Mouse (Mus musculus) heart, embryonic 16.5 days (tissue): ENCODE results near the gene Tamm41. TPM values are rescaled to one million over a fixed set of nuclear protein-coding genes. Genes with fewer than 3 reads are reported as not detected.

Source experiments
- ATAC-seq: fragments of 200-750 bp; cut with Nextera tagmentation; replicated peaks from 2 replicates; pipeline ENCODE4 v1.8.0; 2017; ENCODE audit warnings: moderate number of reproducible peaks; ENCODE audit not compliant: insufficient read depth, low FRiP score; ENCODE audit errors: extremely low read depth
- H3K27ac ChIP-seq: fragments of 300-500 bp; sonication (generic); 2 replicates; pipeline ENCODE4 v1.5.1; 2014; ENCODE audit warnings: mild to moderate bottlenecking, low read length, control low read depth, moderate library complexity
- H3K27me3 ChIP-seq: fragments of 300-500 bp; sonication (generic); 2 replicates; pipeline ENCODE4 v1.6.1; 2014; ENCODE audit warnings: low read length, mixed read lengths; ENCODE audit not compliant: control insufficient read depth, insufficient read depth
- H3K36me3 ChIP-seq: fragments of 300-500 bp; sonication (generic); 2 replicates; pipeline ENCODE4 v1.6.1; 2014; ENCODE audit not compliant: control insufficient read depth, insufficient read depth
- H3K4me1 ChIP-seq: fragments of 300-500 bp; sonication (generic); 2 replicates; pipeline ENCODE4 v1.6.1; 2014; ENCODE audit warnings: low read length, mixed read lengths; ENCODE audit not compliant: control insufficient read depth, insufficient read depth
- H3K4me2 ChIP-seq: fragments of 300-500 bp; sonication (generic); 2 replicates; pipeline ENCODE4 v1.6.1; 2014; ENCODE audit warnings: low read depth, mild to moderate bottlenecking, control low read depth, low read length
- H3K4me3 ChIP-seq: fragments of 300-500 bp; sonication (generic); 2 replicates; pipeline ENCODE4 v1.5.1; 2014; ENCODE audit warnings: mild to moderate bottlenecking, control low read depth, low read length
- H3K9ac ChIP-seq: fragments of 300-500 bp; sonication (generic); 2 replicates; pipeline ENCODE4 v1.6.1; 2014; ENCODE audit warnings: low read length, control low read depth
- H3K9me3 ChIP-seq: fragments of 300-500 bp; sonication (generic); replicated peaks from 2 replicates; pipeline ENCODE4 v1.6.1; 2016; ENCODE audit warnings: low read length; ENCODE audit not compliant: control insufficient read depth
- WGBS: fragments of 180-500 bp; shearing (Covaris S2); extraction: QIAGEN DNeasy Blood & Tissue Kit; methylation state at CpG from one replicate; pipeline ENCODE4 v1.1.7; 2014; 5-methylcytosine and 5-hydroxymethylcytosine counted together
- polyA plus RNA-seq: library from polyadenylated mRNA; unstranded; fragments of >200 nt; fragmentation: Nextera tagmentation; extraction: Ambion mirVana; gene quantifications from 2 replicates; pipeline ENCODE4 v1.2.1, GENCODE M21; 2015

Gene Tamm41
- 33.2 and 36.5 TPM in 2 replicates for polyA plus RNA-seq

DNA sequence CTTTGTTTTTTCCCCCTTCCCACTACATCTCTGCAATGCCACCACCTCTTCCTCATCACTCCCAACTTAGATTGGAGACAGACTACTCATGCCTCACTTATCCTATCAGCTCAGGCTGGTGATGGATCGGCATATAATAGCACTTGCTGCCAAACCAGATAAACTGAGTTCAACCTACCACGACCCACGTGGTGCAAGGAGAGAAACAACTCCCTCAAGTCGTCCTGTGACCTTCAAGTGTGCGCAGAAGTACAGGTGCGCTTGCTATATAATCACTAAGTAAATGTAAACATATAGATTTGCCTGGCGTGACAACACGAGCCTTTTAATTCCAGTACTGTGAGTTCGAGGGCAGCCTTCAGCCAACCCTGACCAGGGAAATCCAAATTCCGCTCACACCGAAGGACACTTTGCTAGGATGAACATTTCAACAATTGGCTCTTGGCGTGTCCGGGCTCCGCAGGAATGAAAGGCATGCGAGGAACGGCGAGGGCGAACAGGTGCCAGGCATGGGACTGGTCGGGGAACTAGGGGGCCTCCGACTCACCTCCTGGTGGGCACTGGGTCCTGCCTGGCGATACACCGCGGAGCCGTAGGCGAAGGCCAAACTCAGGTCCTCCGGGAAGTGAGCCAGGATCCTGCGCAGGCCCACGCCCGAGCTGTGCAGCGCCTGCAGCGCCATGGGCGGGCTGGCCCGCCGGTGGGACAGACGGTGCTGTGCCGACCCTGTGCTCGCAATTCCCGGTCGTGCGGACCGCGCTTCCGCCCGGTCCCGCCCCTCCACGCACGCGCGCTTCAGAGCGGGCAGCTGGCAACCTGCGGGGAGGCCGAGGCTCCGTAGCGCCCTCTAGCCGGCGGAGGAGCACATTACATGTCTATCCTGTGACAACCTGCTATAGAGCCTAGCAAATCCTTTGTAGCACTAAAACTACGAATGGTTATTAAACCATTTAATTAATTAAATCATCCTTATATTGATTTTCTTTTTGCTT lies at the start of gene Tamm41:
Gene Tamm41 (minus strand): TSS at position 774 of the 992 bp plus-strand sequence.
- H3K27ac ChIP-seq, result peak within 1 kb of the TSS; percentile 48; the same call in 1 of the 2 replicates
- no peaks in the 10 kb centered on the region for H3K9me3 ChIP-seq
- peak; percentile 93 for ATAC-seq
- peak within 1 kb of the TSS; percentile 93 for H3K9ac ChIP-seq
- peaks cover 10% of the 10 kb centered on the region for H3K36me3 ChIP-seq
- WGBS, result 2% methylated on average over 57 of the region's 57 CpGs
- peak within 1 kb of the TSS; percentile 79 for H3K4me2 ChIP-seq
- H3K27me3 ChIP-seq, result no peaks in the 10 kb centered on the region
- H3K4me1 ChIP-seq, result peaks cover 7% of the 10 kb centered on the region
- peak within 1 kb of the TSS; percentile 99 for H3K4me3 ChIP-seq

- H3K4me1 ChIP-seq, result no peaks in the 10 kb centered on the region
- H3K36me3 ChIP-seq, result no peaks in the 10 kb centered on the region
- no peaks in the 10 kb centered on the region for H3K27me3 ChIP-seq
- 56% methylated on average over 9 of the region's 9 CpGs for WGBS
- no peak overlapping the region for H3K4me2 ChIP-seq
- no peak overlapping the region for H3K9ac ChIP-seq
- H3K27ac ChIP-seq, result no peak overlapping the region
- no peak for ATAC-seq
- H3K9me3 ChIP-seq, result no peaks in the 10 kb centered on the region
- no peak overlapping the region for H3K4me3 ChIP-seq
Observed at GRCm38 (mm10) chr6:115085274-115085841, 47.7 kb upstream of the Tamm41 start.

- no peaks in the 10 kb centered on the region for H3K9me3 ChIP-seq
- H3K4me3 ChIP-seq, result no peak overlapping the region
- H3K4me2 ChIP-seq, result no peak overlapping the region
- no peaks in the 10 kb centered on the region for H3K4me1 ChIP-seq
- WGBS, result 44% methylated on average over 9 of the region's 9 CpGs
- ATAC-seq, result no peak
- no peak overlapping the region for H3K27ac ChIP-seq
- H3K36me3 ChIP-seq, result no peaks in the 10 kb centered on the region
- H3K9ac ChIP-seq, result no peak overlapping the region
- H3K27me3 ChIP-seq, result no peaks in the 10 kb centered on the region
Observed at GRCm38 (mm10) chr6:115076781-115077575, 39.3 kb upstream of the Tamm41 start.

DNA sequence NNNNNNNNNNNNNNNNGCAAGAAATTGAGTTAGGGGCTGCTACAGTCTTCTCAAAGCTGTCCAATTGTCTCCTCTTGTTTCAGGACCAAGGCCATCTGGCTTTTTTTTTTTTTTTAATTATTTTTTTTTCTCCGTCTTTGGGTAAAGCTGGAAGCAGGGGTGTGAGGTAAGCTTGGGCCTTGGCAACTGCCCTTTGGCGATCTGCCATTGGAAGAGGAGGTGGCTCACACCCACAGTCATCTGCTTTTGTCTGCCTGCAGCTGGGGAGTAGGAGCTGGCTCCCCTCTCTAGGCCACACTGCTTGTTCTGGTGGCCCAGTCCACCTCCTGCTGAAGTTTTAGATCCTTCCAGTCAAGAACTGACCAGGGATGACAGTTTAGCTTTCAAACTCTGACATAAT lies 34.3 kb upstream of the Tamm41 start:
- Histone ChIP-seq H3K4me2 (no peak overlapping the region), H3K36me3 (no peaks in the 10 kb centered on the region), H3K9me3 (no peaks in the 10 kb centered on the region), H3K9ac (no peak overlapping the region), H3K4me1 (no peaks in the 10 kb centered on the region), H3K27ac (no peak overlapping the region), H3K4me3 (no peak overlapping the region), H3K27me3 (no peaks in the 10 kb centered on the region)
- 79% methylated on average over 2 of the region's 2 CpGs for WGBS
- no peak for ATAC-seq

- no peak for ATAC-seq
- Histone ChIP-seq H3K9me3 (no peaks in the 10 kb centered on the region), H3K4me3 (no peak overlapping the region), H3K27ac (no peak overlapping the region), H3K36me3 (no peaks in the 10 kb centered on the region), H3K27me3 (no peaks in the 10 kb centered on the region; the same call in 1 of the 2 replicates), H3K9ac (no peak overlapping the region), H3K4me2 (no peak overlapping the region), H3K4me1 (no peaks in the 10 kb centered on the region)
- WGBS, result 40% methylated on average over 13 of the region's 13 CpGs
Observed at GRCm38 (mm10) chr6:115065411-115066241, 27.9 kb upstream of the Tamm41 start.

GRCm38 (mm10) chr6:115062605-115063350 lies 25.1 kb upstream of the Tamm41 start:
- Histone ChIP-seq H3K9ac (no peak overlapping the region), H3K27me3 (no peaks in the 10 kb centered on the region; the same call in 1 of the 2 replicates), H3K36me3 (no peaks in the 10 kb centered on the region), H3K4me2 (no peak overlapping the region), H3K4me3 (no peak overlapping the region), H3K27ac (no peak overlapping the region), H3K9me3 (no peaks in the 10 kb centered on the region), H3K4me1 (no peaks in the 10 kb centered on the region; the same call in 1 of the 2 replicates)
- 70% methylated on average over 5 of the region's 5 CpGs for WGBS
- ATAC-seq, result no peak

DNA sequence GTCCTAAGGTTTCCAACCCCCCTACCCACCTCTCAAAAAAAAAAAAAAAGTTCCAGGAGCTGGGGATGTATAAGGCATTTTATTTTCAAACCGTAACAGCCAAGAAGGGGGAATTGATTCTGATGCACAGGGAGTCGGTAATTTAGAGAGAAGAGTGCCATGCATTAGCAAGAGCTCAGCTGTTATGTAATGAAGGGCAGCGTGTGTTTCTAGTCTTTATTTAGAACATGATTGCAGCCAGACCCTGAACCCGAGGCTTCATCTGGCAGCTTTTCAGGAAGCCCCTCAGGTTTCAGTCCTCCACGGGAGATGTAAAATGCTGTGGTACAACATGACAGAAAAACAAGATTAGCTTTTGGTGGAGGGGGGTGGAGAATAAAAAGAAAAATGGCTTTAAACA lies 21.6 kb upstream of the Tamm41 start:
- 32% methylated on average over 5 of the region's 5 CpGs for WGBS
- Histone ChIP-seq H3K27ac (no peak overlapping the region), H3K4me1 (no peaks in the 10 kb centered on the region; the same call in 1 of the 2 replicates), H3K27me3 (no peaks in the 10 kb centered on the region; the same call in 1 of the 2 replicates), H3K4me2 (no peak overlapping the region), H3K9me3 (no peaks in the 10 kb centered on the region), H3K4me3 (no peak overlapping the region), H3K36me3 (no peaks in the 10 kb centered on the region), H3K9ac (no peak overlapping the region)
- no peak for ATAC-seq

GRCm38 (mm10) chr6:115056699-115057098 lies 19.0 kb upstream of the Tamm41 start:
- Histone ChIP-seq H3K4me3 (no peak overlapping the region), H3K4me2 (no peak overlapping the region), H3K9me3 (no peaks in the 10 kb centered on the region), H3K9ac (no peak overlapping the region), H3K27ac (no peak overlapping the region), H3K36me3 (no peaks in the 10 kb centered on the region), H3K4me1 (no peaks in the 10 kb centered on the region; the same call in 1 of the 2 replicates), H3K27me3 (no peaks in the 10 kb centered on the region; the same call in 1 of the 2 replicates)
- whole genome bisulfite sequencing, result 21% methylated on average over 2 of the region's 2 CpGs
- no peak for ATAC-seq
